Mouse (Mus musculus): ENCODE measurements around the gene Olfr701.

The Olfr701 gene

GRCm38 (mm10) chr7:106813829-106814228, at the start of gene Olfr701:
Gene Olfr701 (plus strand): TSS chr7:106814129.
- no peak for DNase-seq (ENCODE audit: inconsistent ontology term)

- no peak for DNase-seq (ENCODE audit: inconsistent ontology term)
Measured at GRCm38 (mm10) chr7:106788330-106788729, 25.6 kb upstream of the Olfr701 start.

- no peak for DNase-seq (ENCODE audit: inconsistent ontology term)
Measured at GRCm38 (mm10) chr7:106793098-106793497, 20.8 kb upstream of the Olfr701 start, which contains the start of gene Olfr699. Gene Olfr699 (minus strand): TSS chr7:106793198.

GRCm38 (mm10) chr7:106808734-106809133, 5.2 kb upstream of the Olfr701 start, which contains the start of gene Olfr700:
Gene Olfr700 (minus strand): TSS chr7:106808834.
- no peak for DNase-seq (ENCODE audit: inconsistent ontology term)

- DNase-seq (ENCODE audit: inconsistent ontology term): peak; percentile 2
Measured at GRCm38 (mm10) chr7:106815775-106816174, 1.8 kb downstream of the Olfr701 start.

GRCm38 (mm10) chr7:106818414-106818813, 4.5 kb downstream of the Olfr701 start:
- no peak for DNase-seq (ENCODE audit: inconsistent ontology term)

- DNase-seq (ENCODE audit: inconsistent ontology term): no peak
Measured at GRCm38 (mm10) chr7:106833793-106834192, 19.9 kb downstream of the Olfr701 start, which contains the start of gene Olfr702. Gene Olfr702 (minus strand): TSS chr7:106833893.

- DNase-seq (ENCODE audit: inconsistent ontology term): no peak
Measured at GRCm38 (mm10) chr7:106843060-106843459, 29.1 kb downstream of the Olfr701 start, which contains the start of gene Olfr703. Gene Olfr703 (plus strand): TSS chr7:106843360.

GRCm38 (mm10) chr7:106862885-106863284, 49.0 kb downstream of the Olfr701 start, which contains the start of gene Olfr704:
Gene Olfr704 (plus strand): TSS chr7:106863185.
- no peak for DNase-seq (ENCODE audit: inconsistent ontology term)
